Mouse (Mus musculus) midbrain, embryonic 12.5 days (tissue): ENCODE data around the gene Supt7l. TPM values are rescaled to one million over a fixed set of nuclear protein-coding genes. Genes with fewer than 3 reads are reported as not detected.

Experiments used
- ATAC-seq: fragments of 200-750 bp; cut with Nextera tagmentation; 2 replicates; pipeline ENCODE4 v1.8.0; 2017; ENCODE audit warnings: low read depth, moderate TSS enrichment, moderate library complexity; ENCODE audit not compliant: low FRiP score
- H3K27ac ChIP-seq: fragments of 300-500 bp; sonication (generic); replicated peaks from 2 replicates; pipeline ENCODE4 v1.5.1; 2016; ENCODE audit warnings: mild to moderate bottlenecking
- H3K27me3 ChIP-seq: fragments of 300-500 bp; sonication (generic); 2 replicates; pipeline ENCODE4 v1.6.1; 2016; ENCODE audit warnings: mild to moderate bottlenecking
- H3K36me3 ChIP-seq: fragments of 300-500 bp; sonication (generic); 2 replicates; pipeline ENCODE4 v1.6.1; 2016
- H3K4me1 ChIP-seq: fragments of 300-500 bp; sonication (generic); 2 replicates; pipeline ENCODE4 v1.6.1; 2016
- H3K4me2 ChIP-seq: fragments of 300-500 bp; sonication (generic); replicated peaks from 2 replicates; pipeline ENCODE4 v1.6.1; 2016; ENCODE audit warnings: mild to moderate bottlenecking, moderate library complexity
- H3K4me3 ChIP-seq: fragments of 300-500 bp; sonication (generic); 2 replicates; pipeline ENCODE4 v1.5.1; 2016; ENCODE audit warnings: mild to moderate bottlenecking
- H3K9ac ChIP-seq: fragments of 300-500 bp; sonication (generic); replicated peaks from 2 replicates; pipeline ENCODE4 v1.6.1; 2016; ENCODE audit warnings: mild to moderate bottlenecking, moderate library complexity
- H3K9me3 ChIP-seq: fragments of 300-500 bp; sonication (generic); 2 replicates; pipeline ENCODE4 v1.6.1; 2016; ENCODE audit warnings: mild to moderate bottlenecking
- WGBS: fragments of 180-500 bp; shearing (Covaris S2); methylation state at CpG from one replicate; pipeline ENCODE4 v1.1.7; 2016; 5-methylcytosine and 5-hydroxymethylcytosine counted together
- polyA plus RNA-seq: library from polyadenylated mRNA; unstranded; fragments of >200 nt; fragmentation: Nextera tagmentation; extraction: Ambion mirVana; gene quantifications from 2 replicates; pipeline ENCODE4 v1.2.1, GENCODE M21; 2016

The Supt7l gene
- polyA plus RNA-seq, 1 experiment from 2014 or later = 29.9 TPM

DNA sequence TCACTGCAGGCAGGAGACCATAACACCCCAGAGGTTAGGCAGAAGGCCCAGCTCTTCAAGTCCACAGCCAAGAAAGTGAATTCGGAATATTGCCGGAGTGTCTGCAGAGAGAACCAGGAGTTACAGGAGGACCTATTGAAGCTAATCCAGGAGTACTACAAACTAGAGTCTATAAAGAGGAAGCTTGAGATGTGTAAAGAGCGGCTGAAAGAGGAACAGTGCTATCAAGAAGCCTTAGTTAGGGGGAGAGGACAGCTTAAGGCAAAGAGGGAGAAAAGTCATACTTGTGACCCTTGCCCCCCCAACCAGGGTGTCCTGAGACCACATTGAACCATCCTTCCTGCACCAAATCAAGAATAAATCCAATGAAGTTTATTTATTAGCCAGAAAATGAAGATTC lies 39.7 kb downstream of the Supt7l start:
- 95% methylated on average over 3 of the region's 3 CpGs for WGBS
- no peak for ATAC-seq

DNA sequence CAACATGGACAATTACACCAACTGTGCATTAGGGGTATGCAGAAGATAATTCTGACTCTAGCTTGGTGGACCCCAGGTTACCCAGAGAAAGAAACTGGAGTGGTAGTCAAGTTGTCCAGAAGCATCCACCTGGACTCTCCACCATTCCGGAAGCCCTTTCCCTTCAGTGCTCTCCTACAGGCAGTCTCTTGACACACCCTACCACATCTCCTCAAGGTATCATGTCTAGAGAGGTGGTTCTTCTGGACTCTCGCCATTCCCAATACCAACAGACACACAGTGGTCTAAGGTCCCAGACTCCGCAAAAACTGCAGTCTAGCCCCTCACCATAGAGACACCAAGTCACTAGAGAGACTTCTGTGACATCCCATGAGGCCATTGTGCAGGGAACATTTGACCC lies 42.2 kb downstream of the Supt7l start, which contains the start of gene 4930548H24Rik:
4930548H24Rik (plus strand) TSS at position 301 of the 400 bp plus-strand sequence.
- no peak for ATAC-seq
- H3K27ac ChIP-seq = no peak within 1 kb of the TSS
- peaks cover 37% of the 10 kb centered on the region for H3K36me3 ChIP-seq
- 95% methylated on average over 3 of the region's 3 CpGs for WGBS
- H3K4me2 ChIP-seq = no peak within 1 kb of the TSS
- no peaks in the 10 kb centered on the region for H3K9me3 ChIP-seq
- H3K4me3 ChIP-seq = no peak within 1 kb of the TSS
- H3K9ac ChIP-seq = no peak within 1 kb of the TSS
- no peaks in the 10 kb centered on the region for H3K4me1 ChIP-seq
- no peaks in the 10 kb centered on the region for H3K27me3 ChIP-seq

More for the DNA sequence above, 39.7 kb downstream of the Supt7l start:
- Histone ChIP-seq H3K9me3 (no peaks in the 10 kb centered on the region), H3K27me3 (no peaks in the 10 kb centered on the region), H3K9ac (no peak overlapping the region), H3K27ac (no peak overlapping the region), H3K36me3 (peaks cover 15% of the 10 kb centered on the region; the same call in 1 of the 2 replicates), H3K4me1 (no peaks in the 10 kb centered on the region), H3K4me2 (no peak overlapping the region), H3K4me3 (no peak overlapping the region)

DNA sequence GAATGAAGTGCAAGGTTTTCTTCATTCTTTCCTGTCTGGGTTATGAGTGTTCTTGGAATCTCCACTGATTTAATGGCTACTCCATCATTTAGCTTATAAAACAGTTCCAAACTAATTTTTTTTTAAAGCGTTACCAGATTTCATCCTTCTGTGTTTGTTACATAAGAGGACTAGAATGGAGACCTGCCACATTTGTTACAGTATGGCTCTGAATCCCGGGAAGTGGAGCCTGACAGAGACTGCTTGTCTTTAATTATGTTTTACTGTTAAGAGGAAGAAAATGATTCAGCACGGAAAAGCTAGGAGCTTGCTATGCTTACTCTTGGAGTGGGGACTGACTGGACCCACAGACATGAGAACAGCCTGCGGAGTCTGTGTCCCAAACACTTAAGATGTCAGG lies 47.1 kb downstream of the Supt7l start:
- Histone ChIP-seq H3K4me1 (no peaks in the 10 kb centered on the region), H3K4me3 (no peak overlapping the region), H3K27ac (no peak overlapping the region), H3K36me3 (peaks cover 84% of the 10 kb centered on the region), H3K4me2 (no peak overlapping the region), H3K9ac (no peak overlapping the region), H3K27me3 (no peaks in the 10 kb centered on the region), H3K9me3 (no peaks in the 10 kb centered on the region)
- WGBS = 93% methylated on average over 4 of the region's 4 CpGs
- ATAC-seq = no peak

DNA sequence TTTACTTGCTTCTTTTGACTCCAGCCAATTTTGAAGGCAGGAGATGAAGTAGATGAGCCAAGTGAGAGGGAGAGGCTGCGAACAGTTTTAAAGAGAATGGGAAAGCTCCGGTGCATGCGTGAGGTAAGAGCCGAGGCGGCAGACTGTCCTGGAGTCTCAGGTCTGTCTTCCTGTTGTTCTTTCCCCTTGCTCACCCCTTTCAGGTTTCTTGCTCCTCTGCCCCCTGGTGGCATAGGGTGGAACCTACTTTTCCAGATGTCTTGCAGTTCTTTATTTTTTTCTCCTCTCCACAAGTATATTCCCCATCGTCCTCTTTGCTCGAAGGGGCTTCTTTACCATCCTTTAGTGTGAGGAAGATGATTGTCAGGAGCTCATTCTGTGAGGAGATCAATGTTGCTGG lies 57.3 kb downstream of the Supt7l start:
- Histone ChIP-seq H3K4me2 (no peak overlapping the region), H3K9ac (no peak overlapping the region), H3K4me3 (no peak overlapping the region), H3K27ac (no peak overlapping the region), H3K4me1 (no peaks in the 10 kb centered on the region), H3K36me3 (peaks cover 89% of the 10 kb centered on the region), H3K9me3 (no peaks in the 10 kb centered on the region), H3K27me3 (no peaks in the 10 kb centered on the region)
- 81% methylated on average over 7 of the region's 7 CpGs for WGBS
- no peak for ATAC-seq

DNA sequence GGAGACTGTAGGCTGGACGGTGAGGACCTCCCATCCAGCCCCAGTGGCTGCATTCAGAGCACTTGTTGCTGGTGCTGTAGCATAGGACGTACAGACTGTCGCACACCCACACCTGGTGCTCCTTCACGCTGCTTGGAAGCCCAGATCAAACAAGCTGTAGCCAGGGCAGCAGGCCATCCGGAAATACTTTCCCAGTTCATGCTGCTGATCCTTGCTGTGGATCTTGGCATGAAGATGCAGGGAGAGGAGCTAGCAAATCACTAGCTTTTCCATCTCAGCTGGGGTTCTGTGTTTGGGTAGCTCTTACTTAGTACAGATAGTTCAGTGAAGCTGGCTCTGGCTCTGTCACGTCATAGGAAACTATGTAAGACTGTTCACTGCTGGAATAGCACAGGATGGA lies 57.9 kb downstream of the Supt7l start:
- Histone ChIP-seq H3K4me1 (no peaks in the 10 kb centered on the region), H3K9ac (no peak overlapping the region), H3K36me3 (peaks cover 85% of the 10 kb centered on the region)

GRCm38 (mm10) chr5:31467798-31468197 lies 59.8 kb downstream of the Supt7l start:
- H3K9ac ChIP-seq = no peak overlapping the region
- no peak overlapping the region for H3K4me3 ChIP-seq
- ATAC-seq = no peak
- no peaks in the 10 kb centered on the region for H3K9me3 ChIP-seq
- H3K27me3 ChIP-seq = no peaks in the 10 kb centered on the region
- WGBS = 93% methylated on average over 3 of the region's 3 CpGs
- peaks cover 68% of the 10 kb centered on the region for H3K36me3 ChIP-seq
- no peak overlapping the region for H3K27ac ChIP-seq
- H3K4me2 ChIP-seq = no peak overlapping the region
- H3K4me1 ChIP-seq = no peaks in the 10 kb centered on the region

More for the DNA sequence above, 57.9 kb downstream of the Supt7l start:
- no peak for ATAC-seq
- Histone ChIP-seq H3K27me3 (no peaks in the 10 kb centered on the region), H3K9me3 (no peaks in the 10 kb centered on the region), H3K4me3 (no peak overlapping the region), H3K4me2 (no peak overlapping the region), H3K27ac (no peak overlapping the region)
- WGBS = 93% methylated on average over 6 of the region's 6 CpGs

Other genes with a start within 250 kb of the Supt7l start
- 50.7 and 56.1 TPM in 2 replicates for gene Ift172, start 236.7 kb downstream of the Supt7l start, polyA plus RNA-seq
- gene Fndc4, start 231.7 kb downstream of the Supt7l start, polyA plus RNA-seq = 57.8 and 64.6 TPM in 2 replicates
- gene Gckr, start 230.4 kb downstream of the Supt7l start, polyA plus RNA-seq = 0.20 and 0.48 TPM in 2 replicates
- gene Zfp512, start 75.4 kb downstream of the Supt7l start, polyA plus RNA-seq = 99.2 and 103 TPM in 2 replicates
- 0.22 TPM in 1 of 2 replicates, not detected in the other for gene 4930548H24Rik, start 42.1 kb downstream of the Supt7l start, polyA plus RNA-seq
- 70.9 and 72.3 TPM in 2 replicates for gene Gpn1, start 33.1 kb downstream of the Supt7l start, polyA plus RNA-seq
- 37.7 and 39.2 TPM in 2 replicates for gene Slc4a1ap, start 812 bp downstream of the Supt7l start, polyA plus RNA-seq
- gene Mrpl33, start 69.1 kb upstream of the Supt7l start, polyA plus RNA-seq = 196 and 204 TPM in 2 replicates
- gene Rbks, start 169.8 kb upstream of the Supt7l start, polyA plus RNA-seq = 2.0 and 2.4 TPM in 2 replicates
- gene Babam2, start 169.9 kb upstream of the Supt7l start, polyA plus RNA-seq = 46.4 and 52.6 TPM in 2 replicates